Mouse (Mus musculus): Measurements from ENCODE around the gene Tpbpa.
"Not testable (repeated sequence)": the region's sequence is repeated elsewhere in the genome, so short reads cannot be mapped to it uniquely, and the experiment has no call there.

Gene Tpbpa

GRCm38 (mm10) chr13:60941884-60942283, at the start of gene Tpbpa:
Tpbpa (minus strand) TSS chr13:60941984.
- DNase-seq (ENCODE audit: low spot score): not testable (repeated sequence)

DNA sequence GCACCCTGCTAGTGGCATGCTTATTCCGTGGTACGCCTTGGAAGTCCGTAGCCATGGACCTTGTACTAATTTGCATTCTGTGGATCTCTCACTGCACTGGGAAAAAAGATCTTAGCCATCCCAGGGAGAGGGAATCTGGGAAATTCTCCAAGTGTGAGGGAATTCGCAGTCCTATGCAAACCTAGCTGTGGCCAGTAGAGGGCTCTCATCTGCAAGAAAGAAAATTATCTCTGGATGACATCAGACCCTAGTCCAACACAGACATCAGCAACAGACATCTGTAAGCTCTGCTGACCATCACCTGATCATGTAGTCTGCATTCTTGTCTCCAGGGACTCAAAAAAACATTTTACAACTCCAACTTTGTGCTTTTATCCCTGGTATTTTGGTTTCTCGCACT, 45.1 kb upstream of the Tpbpa start:
- not testable (repeated sequence) for DNase-seq (ENCODE audit: low spot score)

DNA sequence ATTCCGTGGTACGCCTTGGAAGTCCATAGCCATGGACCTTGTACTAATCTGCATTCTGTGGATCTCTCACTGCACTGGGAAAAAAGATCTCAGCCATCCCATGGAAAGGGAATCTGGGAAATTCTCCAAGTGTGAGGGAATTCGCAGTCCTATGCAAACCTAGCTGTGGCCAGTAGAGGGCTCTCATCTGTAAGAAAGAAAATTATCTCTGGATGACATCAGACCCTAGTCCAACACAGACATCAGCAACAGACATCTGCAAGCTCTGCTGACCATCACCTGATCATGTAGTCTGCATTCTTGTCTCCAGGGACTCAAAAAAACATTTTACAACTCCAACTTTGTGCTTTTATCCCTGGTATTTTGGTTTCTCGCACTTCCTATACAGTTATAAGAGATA, 30.5 kb upstream of the Tpbpa start:
- DNase-seq (ENCODE audit: low spot score): not testable (repeated sequence)

- not testable (repeated sequence) for DNase-seq (ENCODE audit: low spot score)
These were observed 22.2 kb upstream of the Tpbpa start for GRCm38 (mm10) chr13:60963985-60964384.

DNA sequence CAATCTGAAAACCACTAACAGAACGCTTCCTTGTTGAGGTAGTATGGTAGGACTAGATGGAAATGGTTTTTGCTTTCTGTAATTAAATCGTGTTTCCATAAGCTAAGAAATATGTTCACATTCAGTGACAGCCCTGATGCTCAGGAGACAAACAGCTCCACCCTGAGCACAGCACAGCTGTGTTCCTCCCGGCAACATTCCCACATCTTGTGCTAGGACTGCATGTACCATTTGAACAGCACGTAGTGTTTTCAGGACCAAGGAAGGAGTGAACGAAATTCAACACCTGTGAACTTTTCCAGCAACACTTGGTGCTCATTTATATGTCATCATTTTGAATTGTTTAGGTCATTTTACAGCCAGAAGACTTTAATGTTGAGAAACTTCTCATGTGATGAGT, 19.9 kb upstream of the Tpbpa start:
- no peak for DNase-seq (ENCODE audit: low spot score)

- DNase-seq (ENCODE audit: low spot score): no peak
These were observed 5.3 kb downstream of the Tpbpa start, which contains the start of the genes Gm49391 and Ctla2a for GRCm38 (mm10) chr13:60936500-60936901. Gm49391 (minus strand) TSS chr13:60936571. Ctla2a (minus strand) TSS chr13:60936625.

DNA sequence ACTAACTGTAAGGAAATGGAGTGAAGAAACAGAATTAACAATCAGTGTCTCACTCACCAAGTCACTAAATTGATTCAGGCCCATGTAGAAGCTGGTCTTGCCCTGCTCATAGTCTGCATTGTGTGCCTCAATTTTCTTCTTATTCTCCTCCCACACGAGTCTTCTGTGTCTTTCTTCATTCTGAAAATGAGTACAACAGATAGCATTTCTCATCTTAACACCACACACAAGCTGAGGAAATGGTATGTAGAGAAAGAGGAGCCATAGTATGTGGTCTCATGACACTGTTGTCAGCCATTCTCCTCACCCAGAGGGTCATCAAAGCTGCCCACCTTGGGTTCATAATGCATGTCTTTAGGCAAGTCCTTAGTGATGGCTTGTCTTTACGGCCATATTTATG, 6.3 kb downstream of the Tpbpa start, which contains the start of gene Gm49393:
Gene Gm49393, minus strand, starts transcription at position 101 of the 400 bp plus-strand sequence.
- not testable (repeated sequence) for DNase-seq (ENCODE audit: low spot score)

GRCm38 (mm10) chr13:60904780-60905179, 37.0 kb downstream of the Tpbpa start, which contains the start of gene Tpbpb:
Tpbpb (minus strand) TSS chr13:60904880.
- DNase-seq (ENCODE audit: low spot score): not testable (repeated sequence)

- no peak for DNase-seq (ENCODE audit: low spot score)
These were observed 44.5 kb downstream of the Tpbpa start, which contains the start of gene Ctla2b for GRCm38 (mm10) chr13:60897328-60897727. Ctla2b (minus strand) TSS chr13:60897447.

- DNase-seq (ENCODE audit: low spot score): not testable (repeated sequence)
These were observed 45.0 kb downstream of the Tpbpa start, which contains the start of gene Gm49392 for GRCm38 (mm10) chr13:60896794-60897193. Gm49392 (minus strand) TSS chr13:60896894.

- no peak for DNase-seq (ENCODE audit: low spot score)
These were observed 46.2 kb downstream of the Tpbpa start for GRCm38 (mm10) chr13:60895406-60896160.

DNA sequence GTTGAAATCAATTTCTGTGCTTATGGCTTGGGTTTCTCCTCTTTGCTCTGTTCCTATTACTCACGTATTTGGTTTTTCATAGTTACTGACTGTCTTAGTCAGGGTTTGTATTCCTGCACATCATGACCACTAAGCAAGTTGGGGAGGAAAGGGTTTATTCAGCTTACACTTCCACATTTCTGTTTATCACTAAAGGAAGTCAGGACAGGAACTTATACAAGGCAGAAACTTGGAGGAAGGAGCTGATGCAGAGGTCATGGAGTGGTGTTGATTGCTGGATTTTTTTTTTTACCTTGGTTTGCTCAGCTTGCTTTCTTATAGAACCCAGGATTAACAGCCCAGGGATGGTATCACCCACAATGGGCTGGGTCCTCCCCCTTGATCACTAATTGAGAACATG, 49.5 kb downstream of the Tpbpa start:
- no peak for DNase-seq (ENCODE audit: low spot score)

Measured in testis, postnatal 14 days (tissue).